Mouse (Mus musculus) heart, embryonic 14.5 days (tissue): Measurements from ENCODE around the gene Hnrnpul1. TPM values are rescaled to one million over a fixed set of nuclear protein-coding genes. Genes with fewer than 3 reads are reported as not detected.
A peak's percentile ranks its signal among the peaks of the same experiment; 100 is the strongest.

Source experiments
- ATAC-seq: fragments of 200-750 bp; cut with Nextera tagmentation; 2 replicates; pipeline ENCODE4 v1.8.0; 2017; ENCODE audit warnings: low read depth, moderate TSS enrichment; ENCODE audit not compliant: insufficient number of reproducible peaks, insufficient read depth, low FRiP score
- H3K27ac ChIP-seq, 2 experiments: fragments of 200-500 bp in 1 of 2; fragments of 300-500 bp in 1 of 2; sonication (generic) in 1 of 2; replicated peaks in 1 of 2; 2 replicates each; pipeline ENCODE4 v1.5.1; 2012 to 2014; ENCODE audit warnings: low read depth in 2 of 2, low read length in 2 of 2, control low read depth in 1 of 2, mild to moderate bottlenecking in 1 of 2, mixed read lengths in 1 of 2; ENCODE audit not compliant: control insufficient read depth in 1 of 2, insufficient read depth in 1 of 2
- H3K27me3 ChIP-seq: fragments of 300-500 bp; sonication (generic); 2 replicates; pipeline ENCODE4 v1.6.1; 2014; ENCODE audit warnings: mild to moderate bottlenecking, low read length, control low read depth; ENCODE audit not compliant: control insufficient read depth, insufficient read depth
- H3K36me3 ChIP-seq: fragments of 300-500 bp; sonication (generic); 2 replicates; pipeline ENCODE4 v1.6.1; 2014; ENCODE audit warnings: mild to moderate bottlenecking, control low read depth, low read length, mixed read lengths; ENCODE audit not compliant: control insufficient read depth, insufficient read depth
- H3K4me1 ChIP-seq, 2 experiments: fragments of 200-500 bp in 1 of 2; fragments of 300-500 bp in 1 of 2; sonication (generic) in 1 of 2; 2 replicates each; pipeline ENCODE4 v1.6.1; 2012 to 2014; ENCODE audit warnings: low read length in 2 of 2, control low read depth in 1 of 2, mixed read lengths in 1 of 2; ENCODE audit not compliant: control insufficient read depth in 2 of 2, insufficient read depth in 2 of 2
- H3K4me2 ChIP-seq: fragments of 300-500 bp; sonication (generic); 2 replicates; pipeline ENCODE4 v1.6.1; 2014; ENCODE audit warnings: mild to moderate bottlenecking, low read length
- H3K4me3 ChIP-seq, 2 experiments: fragments of 200-500 bp in 1 of 2; fragments of 300-500 bp in 1 of 2; sonication (generic) in 1 of 2; 2 replicates each; pipeline ENCODE4 v1.5.1; 2012 to 2014; ENCODE audit warnings: low read length in 2 of 2, mild to moderate bottlenecking in 2 of 2, control low read depth in 1 of 2, low read depth in 1 of 2, moderate library complexity in 1 of 2; ENCODE audit not compliant: control insufficient read depth in 1 of 2, insufficient read depth in 1 of 2
- H3K9ac ChIP-seq: fragments of 300-500 bp; sonication (generic); 2 replicates; pipeline ENCODE4 v1.6.1; 2014; ENCODE audit warnings: mild to moderate bottlenecking, low read length
- H3K9me3 ChIP-seq: fragments of 300-500 bp; sonication (generic); 2 replicates; pipeline ENCODE4 v1.6.1; 2016; ENCODE audit warnings: low read length, control low read depth; ENCODE audit not compliant: control insufficient read depth
- WGBS: fragments of 180-500 bp; shearing (Covaris S2); extraction: QIAGEN DNeasy Blood & Tissue Kit; methylation state at CpG from one replicate; pipeline ENCODE4 v1.1.7; 2014; 5-methylcytosine and 5-hydroxymethylcytosine counted together
- polyA plus RNA-seq: library from polyadenylated mRNA; unstranded; fragments of >200 nt; fragmentation: Nextera tagmentation; extraction: Ambion mirVana; gene quantifications from 2 replicates; pipeline ENCODE4 v1.2.1, GENCODE M21; 2014

Gene Hnrnpul1
- polyA plus RNA-seq, 1 experiment from 2014 or later: 50.9 TPM

GRCm38 (mm10) chr7:25688810-25689586 lies 65.6 kb downstream of the Hnrnpul1 start:
- Histone ChIP-seq H3K27me3 (no peaks in the 10 kb centered on the region), H3K36me3 (no peaks in the 10 kb centered on the region), H3K9me3 (no peaks in the 10 kb centered on the region), H3K9ac (peak overlapping the region; percentile 76), H3K27ac (peak overlapping the region; percentile 26 to 80), H3K4me3 (peak overlapping the region; percentile 67 to 73), H3K4me2 (peak overlapping the region; percentile 98), H3K4me1 (peaks cover 7 to 13% of the 10 kb centered on the region in 2 experiments)
- peak; percentile 71 for ATAC-seq
- WGBS: under 1% methylated on average over 43 of the region's 52 CpGs

- WGBS: under 1% methylated on average over 46 of the region's 47 CpGs
- H3K27me3 ChIP-seq: no peaks in the 10 kb centered on the region
- H3K4me1 ChIP-seq: peaks cover 9 to 13% of the 10 kb centered on the region in 2 experiments
- peak overlapping the region; percentile 98 for H3K4me2 ChIP-seq
- peak overlapping the region; percentile 76 for H3K9ac ChIP-seq
- H3K4me3 ChIP-seq: peak overlapping the region; percentile 67 to 73
- no peaks in the 10 kb centered on the region for H3K9me3 ChIP-seq
- peak overlapping the region; percentile 52 to 80; a peak in 3 of 4 replicates for H3K27ac ChIP-seq
- no peak for ATAC-seq
- H3K36me3 ChIP-seq: no peaks in the 10 kb centered on the region
Observed at GRCm38 (mm10) chr7:25687811-25688401, 66.7 kb downstream of the Hnrnpul1 start.

GRCm38 (mm10) chr7:25686680-25687531 lies 67.7 kb downstream of the Hnrnpul1 start, which contains the start of gene Tgfb1:
Gene Tgfb1 (plus strand): TSS chr7:25687002.
- no peaks in the 10 kb centered on the region for H3K9me3 ChIP-seq
- no peaks in the 10 kb centered on the region for H3K36me3 ChIP-seq
- no peaks in the 10 kb centered on the region for H3K27me3 ChIP-seq
- ATAC-seq: peak; percentile 28
- H3K4me3 ChIP-seq: peak within 1 kb of the TSS; percentile 67 to 73
- WGBS: under 1% methylated on average over 49 of the region's 69 CpGs
- peak within 1 kb of the TSS; percentile 98 for H3K4me2 ChIP-seq
- H3K27ac ChIP-seq: peak within 1 kb of the TSS; percentile 52 to 80; a peak in 3 of 4 replicates
- peak within 1 kb of the TSS; percentile 76 for H3K9ac ChIP-seq
- H3K4me1 ChIP-seq: peaks cover 9 to 13% of the 10 kb centered on the region in 2 experiments

GRCm38 (mm10) chr7:25685926-25686470 lies 68.6 kb downstream of the Hnrnpul1 start:
- ATAC-seq: no peak
- Histone ChIP-seq H3K36me3 (no peaks in the 10 kb centered on the region), H3K27ac (no peak overlapping the region), H3K9me3 (no peaks in the 10 kb centered on the region), H3K4me3 (peak overlapping the region; percentile 67 to 73; a peak in 3 of 4 replicates), H3K27me3 (no peaks in the 10 kb centered on the region), H3K4me2 (peak overlapping the region; percentile 98), H3K9ac (no peak overlapping the region), H3K4me1 (peaks cover 11 to 19% of the 10 kb centered on the region in 2 experiments)
- 69% methylated on average over 21 of the region's 21 CpGs for WGBS

GRCm38 (mm10) chr7:25684659-25685058 lies 69.9 kb downstream of the Hnrnpul1 start:
- Histone ChIP-seq H3K4me3 (no peak overlapping the region), H3K4me1 (peaks cover 11 to 25% of the 10 kb centered on the region in 2 experiments), H3K9ac (no peak overlapping the region), H3K36me3 (no peaks in the 10 kb centered on the region), H3K9me3 (no peaks in the 10 kb centered on the region), H3K27me3 (no peaks in the 10 kb centered on the region), H3K4me2 (no peak overlapping the region), H3K27ac (no peak overlapping the region)
- no peak for ATAC-seq
- WGBS: 82% methylated on average over 6 of the region's 6 CpGs

GRCm38 (mm10) chr7:25683474-25684180 lies 70.9 kb downstream of the Hnrnpul1 start:
- 43% methylated on average over 7 of the region's 7 CpGs for WGBS
- no peaks in the 10 kb centered on the region for H3K36me3 ChIP-seq
- no peaks in the 10 kb centered on the region for H3K9me3 ChIP-seq
- ATAC-seq: no peak
- no peak overlapping the region for H3K4me2 ChIP-seq
- peaks cover 11 to 24% of the 10 kb centered on the region in 2 experiments for H3K4me1 ChIP-seq
- H3K27ac ChIP-seq: peak overlapping the region in 1 of 2 experiments; percentile 18; a peak in 1 of 4 replicates
- no peaks in the 10 kb centered on the region; the same call in 1 of the 2 replicates for H3K27me3 ChIP-seq
- H3K9ac ChIP-seq: no peak overlapping the region
- H3K4me3 ChIP-seq: no peak overlapping the region
